Mouse (Mus musculus): Measurements from ENCODE around the gene Tbx1.

DNA sequence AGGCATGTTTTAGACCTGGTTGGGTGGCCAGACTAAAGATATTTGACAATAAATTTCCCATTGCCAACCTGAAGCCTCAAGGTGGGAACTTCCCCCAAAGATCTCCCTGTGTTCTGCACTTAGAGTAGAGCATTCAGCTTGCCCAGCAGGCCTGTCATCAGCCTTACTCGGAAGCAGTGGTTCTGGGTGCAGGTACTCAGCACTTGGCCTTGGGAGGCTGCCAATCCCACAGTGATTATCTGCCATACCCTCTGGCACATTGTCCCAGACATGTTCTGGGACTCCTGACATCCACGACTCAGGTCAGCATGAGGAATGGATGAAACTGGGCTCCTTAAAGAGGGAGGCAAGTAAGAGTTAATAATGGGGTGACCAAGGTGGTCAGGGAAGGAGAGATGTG is 26.0 kb downstream of the Tbx1 start:
- TF ChIP-seq EP300 (IDR thresholded peaks at IDR 0.05), result no peak
- TF ChIP-seq CTCF (IDR thresholded peaks at IDR 0.05), result no peak

All from lung, postnatal 0 days (tissue).